Mouse (Mus musculus) erythroblast, embryonic 14.5 days (primary cell): ENCODE results near the gene Hip1.

Source experiments
- GATA1 ChIP-seq: IDR thresholded peaks from 2 replicates; pipeline ENCODE4 v1.6.1; 2012; ENCODE audit warnings: low read length, inconsistent platforms, mixed read lengths
- TAL1 ChIP-seq: IDR thresholded peaks from 3 replicates; pipeline ENCODE4 v1.6.1; 2012; ENCODE audit warnings: low read length, inconsistent platforms, mixed read lengths

DNA sequence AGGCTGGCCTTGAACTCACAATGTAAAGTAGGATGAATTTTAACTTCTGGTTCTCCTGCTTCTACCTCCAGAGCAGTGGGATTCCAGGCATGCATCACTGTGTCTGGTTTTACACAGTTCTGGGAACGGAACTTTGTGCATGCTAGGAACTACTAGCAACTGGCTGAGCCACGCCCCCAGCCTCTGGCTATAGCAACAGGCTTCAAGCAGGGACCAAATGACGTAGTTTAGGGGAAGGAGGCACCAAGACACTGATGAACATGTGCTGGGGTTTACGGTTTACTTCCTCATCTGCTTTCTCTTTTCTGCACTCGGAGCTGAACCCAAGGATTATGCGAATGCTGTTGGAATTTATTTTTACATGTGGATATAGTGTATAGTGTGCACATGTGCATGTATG lies 72.5 kb downstream of the Hip1 start:
- TF ChIP-seq TAL1 (no peak), GATA1 (no peak)
